Mouse (Mus musculus): ENCODE results near the gene Wdr4. TPM values are rescaled to one million over a fixed set of nuclear protein-coding genes. Genes with fewer than 3 reads are reported as not detected.
"Not testable (repeated sequence)": the region's sequence is repeated elsewhere in the genome, so short reads cannot be mapped to it uniquely, and the experiment has no call there.

Wdr4 gene
- polyA plus RNA-seq, 1 experiment from 2014 or later, result 9.8 TPM

DNA sequence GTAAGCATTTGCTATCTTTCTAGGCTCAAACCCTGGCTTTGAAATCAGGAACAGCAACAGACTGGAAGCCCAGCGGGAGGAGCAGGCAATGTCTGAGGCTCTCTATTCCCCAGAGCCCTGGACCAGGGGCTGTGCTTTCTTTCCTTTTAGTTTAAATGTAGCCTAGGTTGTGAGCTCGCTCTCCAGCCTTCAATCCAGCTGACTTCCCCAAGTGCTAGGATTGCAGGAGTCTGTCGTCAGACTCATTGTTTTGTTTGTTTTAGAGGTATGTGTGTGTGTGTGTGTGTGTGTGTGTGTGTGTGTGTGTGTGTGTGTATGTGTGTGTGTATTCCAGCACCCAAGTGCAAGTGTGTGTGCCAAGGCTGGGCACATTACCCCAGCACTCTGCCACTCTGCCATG lies 20.3 kb upstream of the Wdr4 start:
- TF ChIP-seq EP300 (IDR thresholded peaks at IDR 0.05) (no peak), CTCF (IDR thresholded peaks at IDR 0.05) (no peak)
- H3K9ac ChIP-seq (replicated peaks; ENCODE audit: low read depth), result no peak overlapping the region
- no peaks in the 10 kb centered on the region for H3K9me3 ChIP-seq (ENCODE audit: low read length)
- no peak overlapping the region for H3K4me2 ChIP-seq (replicated peaks; ENCODE audit: low read depth, low read length)
- H3K27me3 ChIP-seq (replicated peaks; ENCODE audit: insufficient read depth, low read length), result no peaks in the 10 kb centered on the region
- H3K27ac ChIP-seq (ENCODE audit: low read length), result no peak overlapping the region
- ATAC-seq (0 out of 2 replicates have a peak, but pooled peaks have one; percentile 11), DNase-seq (ENCODE audit: low spot score) (no peak)
- H3K4me1 ChIP-seq (ENCODE audit: insufficient read depth, low read depth, low read length), result peaks cover 5% of the 10 kb centered on the region; the same call in 1 of the 2 replicates
- WGBS, result 43% methylated on average over 3 of the region's 3 CpGs
- no peak overlapping the region for H3K4me3 ChIP-seq (ENCODE audit: low read depth, low read length)
- no peaks in the 10 kb centered on the region for H3K36me3 ChIP-seq (ENCODE audit: insufficient read depth, low read length)

DNA sequence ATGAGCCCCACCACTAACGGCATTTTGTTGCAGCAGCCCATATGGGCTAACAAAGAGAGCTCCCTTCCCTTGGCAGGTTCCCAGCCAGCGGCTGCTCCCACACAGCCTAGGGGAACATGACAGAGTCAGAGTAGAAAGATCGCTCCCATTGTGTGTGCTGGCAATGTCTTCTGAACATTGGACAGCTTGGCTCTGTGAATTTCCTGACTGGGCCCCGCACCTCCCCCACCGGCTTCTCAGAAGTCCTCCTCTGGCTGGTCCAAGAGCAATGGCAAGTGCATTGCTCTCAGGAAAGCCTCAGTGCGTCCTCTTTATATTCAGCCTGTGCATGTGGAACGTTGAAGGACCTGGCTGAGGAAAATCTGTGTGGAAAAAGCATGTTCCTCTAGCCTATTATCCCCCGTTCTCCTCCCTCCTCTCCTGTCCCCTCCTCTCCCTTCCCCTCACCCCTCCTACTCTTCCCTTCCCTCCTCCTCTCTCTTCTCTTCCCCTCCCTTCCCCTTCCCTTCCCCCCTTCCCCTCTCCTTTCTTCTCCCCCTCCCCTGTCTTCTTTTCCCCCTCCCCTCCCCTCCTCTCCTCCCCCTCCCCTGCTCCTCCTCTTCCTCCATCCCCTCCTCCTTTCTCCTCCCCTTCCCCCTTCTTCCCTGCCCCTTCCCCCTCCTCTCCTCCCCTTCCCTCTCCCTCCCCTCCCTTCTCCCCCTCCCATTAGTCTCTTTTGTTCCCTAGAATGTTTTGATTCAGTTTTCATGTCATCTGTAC lies 16.3 kb upstream of the Wdr4 start:
- peak; percentile 89 for ATAC-seq
- H3K9ac ChIP-seq (replicated peaks; ENCODE audit: low read depth), result no peak overlapping the region
- H3K4me3 ChIP-seq (ENCODE audit: low read depth, low read length), result no peak overlapping the region
- peak; percentile 70 for DNase-seq (ENCODE audit: low spot score)
- no peak for TF ChIP-seq EP300 (IDR thresholded peaks at IDR 0.05)
- no peak for TF ChIP-seq CTCF (IDR thresholded peaks at IDR 0.05)
- peaks cover 4% of the 10 kb centered on the region; the same call in 1 of the 2 replicates for H3K36me3 ChIP-seq (ENCODE audit: insufficient read depth, low read length)
- H3K27me3 ChIP-seq (replicated peaks; ENCODE audit: insufficient read depth, low read length), result no peaks in the 10 kb centered on the region
- H3K4me2 ChIP-seq (replicated peaks; ENCODE audit: low read depth, low read length), result no peak overlapping the region
- peaks cover 6% of the 10 kb centered on the region; the same call in 1 of the 2 replicates for H3K4me1 ChIP-seq (ENCODE audit: insufficient read depth, low read depth, low read length)
- 21% methylated on average over 8 of the region's 8 CpGs for WGBS
- H3K9me3 ChIP-seq (ENCODE audit: low read length), result no peaks in the 10 kb centered on the region
- H3K27ac ChIP-seq (ENCODE audit: low read length), result peak overlapping the region; percentile 74

DNA sequence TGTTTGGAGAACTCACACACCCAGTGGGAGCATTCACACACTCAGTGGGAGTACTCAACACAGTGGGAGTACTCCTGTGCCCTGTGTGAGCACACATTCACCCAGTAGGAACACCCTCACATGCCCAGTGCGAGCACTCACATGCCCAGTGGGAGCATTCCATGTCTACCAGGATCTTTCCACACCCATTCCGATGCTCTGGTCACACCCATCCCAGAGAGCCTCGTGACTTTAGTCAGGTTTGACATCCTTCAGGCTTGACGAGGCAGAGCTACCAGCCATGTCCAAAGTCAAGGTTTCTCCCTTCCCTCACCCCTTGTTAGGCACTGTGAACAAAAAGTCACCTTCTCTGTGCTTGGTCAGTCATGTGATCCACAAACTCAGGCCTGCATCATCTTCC lies 15.6 kb upstream of the Wdr4 start:
- Histone ChIP-seq H3K36me3 (ENCODE audit: insufficient read depth, low read length) (peaks cover 10% of the 10 kb centered on the region; the same call in 1 of the 2 replicates), H3K27me3 (replicated peaks; ENCODE audit: insufficient read depth, low read length) (no peaks in the 10 kb centered on the region), H3K4me1 (ENCODE audit: insufficient read depth, low read depth, low read length) (peaks cover 6% of the 10 kb centered on the region; the same call in 1 of the 2 replicates), H3K9ac (replicated peaks; ENCODE audit: low read depth) (no peak overlapping the region), H3K9me3 (ENCODE audit: low read length) (no peaks in the 10 kb centered on the region), H3K4me2 (replicated peaks; ENCODE audit: low read depth, low read length) (no peak overlapping the region), H3K4me3 (ENCODE audit: low read depth, low read length) (no peak overlapping the region), H3K27ac (ENCODE audit: low read length) (peak overlapping the region; percentile 74)
- 46% methylated on average over 4 of the region's 4 CpGs for WGBS
- TF ChIP-seq CTCF (IDR thresholded peaks at IDR 0.05), result no peak
- no peak for TF ChIP-seq EP300 (IDR thresholded peaks at IDR 0.05)
- DNase-seq (ENCODE audit: low spot score), result no peak
- ATAC-seq, result peak; percentile 58

DNA sequence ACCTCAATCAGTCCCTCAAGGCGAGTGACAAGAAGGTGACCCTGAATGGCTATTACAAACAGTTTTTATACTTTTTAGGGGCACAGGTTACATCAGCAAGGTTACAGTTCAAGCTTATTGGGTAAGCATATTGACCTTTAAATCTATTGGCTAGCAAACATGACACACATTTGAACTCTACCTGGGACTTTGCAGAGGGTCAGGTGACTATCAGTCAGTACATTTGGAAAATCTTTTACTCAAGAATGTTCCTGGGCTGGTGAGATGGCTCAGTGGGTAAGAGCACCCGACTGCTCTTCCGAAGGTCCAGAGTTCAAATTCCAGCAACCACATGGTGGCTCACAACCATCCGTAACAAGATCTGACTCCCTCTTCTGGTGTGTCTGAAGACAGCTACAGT lies 12.6 kb upstream of the Wdr4 start:
- 88% methylated on average over 3 of the region's 4 CpGs for WGBS
- not testable (repeated sequence) for H3K9ac ChIP-seq (replicated peaks; ENCODE audit: low read depth)
- H3K36me3 ChIP-seq (ENCODE audit: insufficient read depth, low read length), result peaks cover 13% of the 10 kb centered on the region

DNA sequence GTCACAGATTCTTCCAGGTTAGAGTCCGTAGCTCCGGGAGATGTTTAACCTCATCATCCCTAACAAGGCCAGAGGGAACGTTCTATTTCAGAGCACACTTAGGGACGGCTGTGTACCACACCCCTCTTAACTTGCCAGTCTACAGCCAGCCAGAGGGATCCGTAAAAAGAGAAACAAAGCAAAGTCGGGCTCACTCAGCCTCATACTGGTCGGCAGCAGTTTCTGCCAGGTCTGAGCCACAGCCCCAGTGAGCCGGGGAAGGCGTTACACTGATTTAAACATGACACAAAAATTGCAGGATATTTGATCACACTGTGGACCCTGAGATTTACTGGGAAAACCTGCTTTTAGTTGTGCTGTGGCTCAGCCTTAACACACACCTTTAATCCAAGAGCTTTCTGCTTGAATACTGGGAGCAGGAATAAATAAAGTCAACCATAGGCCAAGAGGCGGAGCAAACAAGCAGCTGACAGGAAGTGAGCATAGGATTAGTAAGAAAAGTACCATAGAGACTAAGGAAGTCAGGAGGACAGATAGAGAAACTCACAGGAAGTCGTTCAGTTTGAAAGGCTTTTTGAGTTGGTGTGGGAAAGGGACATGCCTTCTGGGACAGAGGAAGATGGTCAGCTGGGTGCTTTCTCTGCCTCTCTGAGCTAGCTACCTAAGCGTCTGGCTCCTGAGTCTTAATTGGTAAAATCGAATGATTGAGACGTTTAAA lies 11.8 kb upstream of the Wdr4 start:
- peaks cover 15% of the 10 kb centered on the region for H3K36me3 ChIP-seq (ENCODE audit: insufficient read depth, low read length)
- no peak overlapping the region for H3K27ac ChIP-seq (ENCODE audit: low read length)
- H3K4me2 ChIP-seq (replicated peaks; ENCODE audit: low read depth, low read length), result no peak overlapping the region
- no peak overlapping the region for H3K9ac ChIP-seq (replicated peaks; ENCODE audit: low read depth)
- H3K4me3 ChIP-seq (ENCODE audit: low read depth, low read length), result no peak overlapping the region
- WGBS, result 81% methylated on average over 14 of the region's 14 CpGs
- DNase-seq (ENCODE audit: low spot score) (peak; percentile 22), ATAC-seq (no peak)
- no peak for TF ChIP-seq EP300 (IDR thresholded peaks at IDR 0.05)
- TF ChIP-seq CTCF (IDR thresholded peaks at IDR 0.05), result no peak
- no peaks in the 10 kb centered on the region for H3K9me3 ChIP-seq (ENCODE audit: low read length)
- peaks cover 6% of the 10 kb centered on the region; the same call in 1 of the 2 replicates for H3K4me1 ChIP-seq (ENCODE audit: insufficient read depth, low read depth, low read length)
- no peaks in the 10 kb centered on the region for H3K27me3 ChIP-seq (replicated peaks; ENCODE audit: insufficient read depth, low read length)

More for the DNA sequence above, 12.6 kb upstream of the Wdr4 start:
- not testable (repeated sequence) for H3K27me3 ChIP-seq (replicated peaks; ENCODE audit: insufficient read depth, low read length); H3K4me1 ChIP-seq (ENCODE audit: insufficient read depth, low read depth, low read length); H3K27ac ChIP-seq (ENCODE audit: low read length); H3K9me3 ChIP-seq (ENCODE audit: low read length); ATAC-seq; DNase-seq (ENCODE audit: low spot score); H3K4me3 ChIP-seq (ENCODE audit: low read depth, low read length); H3K4me2 ChIP-seq (replicated peaks; ENCODE audit: low read depth, low read length)

DNA sequence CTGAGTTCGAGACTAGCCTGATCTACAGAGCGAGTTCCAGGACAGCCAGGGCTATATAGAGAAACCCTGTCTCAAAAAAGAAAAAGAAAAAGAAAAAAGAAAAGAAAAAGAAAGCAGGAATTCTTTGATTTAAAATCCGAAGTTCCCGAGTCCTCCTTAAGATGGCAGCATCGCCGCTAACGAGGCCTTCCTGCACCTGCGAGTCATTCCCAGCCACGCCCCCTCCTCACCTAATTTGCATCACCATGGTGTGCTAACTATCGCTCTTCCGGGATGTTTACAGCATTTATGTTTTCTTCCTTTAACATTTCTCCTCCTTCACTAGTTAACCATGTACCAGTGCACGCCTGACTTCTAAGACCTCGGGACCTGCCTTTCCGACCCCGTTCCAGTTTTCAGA lies 9.5 kb upstream of the Wdr4 start:
- Histone ChIP-seq H3K4me2 (replicated peaks; ENCODE audit: low read depth, low read length) (no peak overlapping the region; the same call in 1 of the 2 replicates), H3K36me3 (ENCODE audit: insufficient read depth, low read length) (peaks cover 15% of the 10 kb centered on the region), H3K9me3 (ENCODE audit: low read length) (no peaks in the 10 kb centered on the region), H3K27ac (ENCODE audit: low read length) (no peak overlapping the region), H3K4me3 (ENCODE audit: low read depth, low read length) (no peak overlapping the region), H3K27me3 (replicated peaks; ENCODE audit: insufficient read depth, low read length) (no peaks in the 10 kb centered on the region), H3K4me1 (ENCODE audit: insufficient read depth, low read depth, low read length) (no peaks in the 10 kb centered on the region), H3K9ac (replicated peaks; ENCODE audit: low read depth) (no peak overlapping the region)
- WGBS, result 32% methylated on average over 15 of the region's 15 CpGs
- TF ChIP-seq CTCF (IDR thresholded peaks at IDR 0.05) (peak; percentile 70), EP300 (IDR thresholded peaks at IDR 0.05) (no peak)
- DNase-seq (ENCODE audit: low spot score) (peak; percentile 86), ATAC-seq (peak; percentile 56; the same call in 1 of the 2 replicates)
